Mouse (Mus musculus) intestine, embryonic 16.5 days (tissue): ENCODE measurements at regions not wholly inside any gene's neighbourhood (a gene's known extent, or its start where the extent isn't known, plus 50 kb on each side); places are given as distances from the start of the nearest gene placed in this dataset.
A peak's percentile ranks its signal among the peaks of the same experiment; 100 is the strongest.

Experiments used
- ATAC-seq: fragments of 200-750 bp; cut with Nextera tagmentation; 2 replicates; pipeline ENCODE4 v1.8.0; 2017; ENCODE audit warnings: moderate TSS enrichment, moderate library complexity
- H3K27ac ChIP-seq: fragments of 300-500 bp; sonication (generic); 2 replicates; pipeline ENCODE4 v1.5.1; 2014; ENCODE audit warnings: mild to moderate bottlenecking, low read length
- H3K27me3 ChIP-seq: fragments of 300-500 bp; sonication (generic); replicated peaks from 2 replicates; pipeline ENCODE4 v1.6.1; 2014; ENCODE audit warnings: low read length, control low read depth, mixed read lengths; ENCODE audit not compliant: control insufficient read depth, insufficient read depth
- H3K36me3 ChIP-seq: fragments of 300-500 bp; sonication (generic); 2 replicates; pipeline ENCODE4 v1.6.1; 2014; ENCODE audit warnings: low read length, control low read depth; ENCODE audit not compliant: control insufficient read depth, insufficient read depth
- H3K4me1 ChIP-seq: fragments of 300-500 bp; sonication (generic); 2 replicates; pipeline ENCODE4 v1.6.1; 2014; ENCODE audit warnings: low read length, control low read depth, mixed read lengths; ENCODE audit not compliant: control insufficient read depth, insufficient read depth
- H3K4me2 ChIP-seq: fragments of 300-500 bp; sonication (generic); 2 replicates; pipeline ENCODE4 v1.6.1; 2014; ENCODE audit warnings: low read depth, low read length, control low read depth
- H3K4me3 ChIP-seq: fragments of 300-500 bp; sonication (generic); 2 replicates; pipeline ENCODE4 v1.5.1; 2014; ENCODE audit warnings: mild to moderate bottlenecking, low read length
- H3K9ac ChIP-seq: fragments of 300-500 bp; sonication (generic); 2 replicates; pipeline ENCODE4 v1.6.1; 2014; ENCODE audit warnings: low read depth, low read length
- H3K9me3 ChIP-seq: fragments of 300-500 bp; sonication (generic); 2 replicates; pipeline ENCODE4 v1.6.1; 2016; ENCODE audit warnings: low read length, control low read depth; ENCODE audit not compliant: control insufficient read depth
- WGBS: fragments of 180-500 bp; shearing (Covaris S2); extraction: QIAGEN DNeasy Blood & Tissue Kit; methylation state at CpG from one replicate; pipeline ENCODE4 v1.1.7; 2014; 5-methylcytosine and 5-hydroxymethylcytosine counted together

DNA sequence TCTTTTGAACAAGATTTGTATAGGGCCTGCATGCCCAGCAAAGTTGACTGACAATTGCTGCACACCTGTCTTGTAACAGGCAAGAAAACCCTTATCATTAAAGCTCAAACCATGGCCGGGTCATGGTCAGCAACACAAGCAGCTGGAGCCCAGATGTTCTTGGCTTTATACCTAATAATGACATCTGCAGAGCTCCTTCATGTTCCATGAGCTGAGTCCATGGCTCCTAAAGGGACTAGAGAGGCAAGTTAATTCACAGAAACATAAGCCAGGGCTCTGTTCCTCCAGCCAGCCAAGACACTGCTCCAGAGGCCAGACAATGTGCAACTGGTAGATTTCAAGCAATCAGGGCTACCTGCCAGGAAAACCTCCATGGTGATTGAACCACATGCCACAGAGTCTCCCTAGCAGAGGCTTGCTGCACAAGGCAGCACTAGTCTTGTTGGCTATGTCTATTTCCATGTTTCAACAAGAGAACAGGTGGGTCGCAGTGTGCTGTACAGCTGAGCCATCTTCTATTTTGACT is 259.1 kb downstream of the Lrriq3 start:
- WGBS: 83% methylated on average over 2 of the region's 2 CpGs
- Histone ChIP-seq H3K36me3 (no peaks in the 10 kb centered on the region), H3K9me3 (no peaks in the 10 kb centered on the region), H3K9ac (no peak overlapping the region), H3K4me2 (no peak overlapping the region), H3K27ac (no peak overlapping the region), H3K27me3 (no peaks in the 10 kb centered on the region), H3K4me1 (no peaks in the 10 kb centered on the region), H3K4me3 (no peak overlapping the region)
- no peak for ATAC-seq

GRCm38 (mm10) chr3:155360399-155360798 is 267.2 kb downstream of the Lrriq3 start:
- WGBS: 47% methylated on average over 1 of the region's 1 CpGs
- Histone ChIP-seq H3K9me3 (no peaks in the 10 kb centered on the region), H3K4me2 (no peak overlapping the region), H3K9ac (no peak overlapping the region), H3K4me1 (no peaks in the 10 kb centered on the region), H3K27me3 (no peaks in the 10 kb centered on the region), H3K36me3 (no peaks in the 10 kb centered on the region), H3K27ac (no peak overlapping the region), H3K4me3 (no peak overlapping the region)
- peak; percentile 79 for ATAC-seq

GRCm38 (mm10) chr3:155370716-155371115 is 277.5 kb downstream of the Lrriq3 start:
- no peak overlapping the region for H3K9ac ChIP-seq
- no peaks in the 10 kb centered on the region for H3K9me3 ChIP-seq
- H3K4me3 ChIP-seq: no peak overlapping the region
- H3K36me3 ChIP-seq: no peaks in the 10 kb centered on the region
- no peaks in the 10 kb centered on the region for H3K27me3 ChIP-seq
- H3K4me1 ChIP-seq: no peaks in the 10 kb centered on the region
- H3K27ac ChIP-seq: no peak overlapping the region
- no peak overlapping the region for H3K4me2 ChIP-seq
- ATAC-seq: no peak

DNA sequence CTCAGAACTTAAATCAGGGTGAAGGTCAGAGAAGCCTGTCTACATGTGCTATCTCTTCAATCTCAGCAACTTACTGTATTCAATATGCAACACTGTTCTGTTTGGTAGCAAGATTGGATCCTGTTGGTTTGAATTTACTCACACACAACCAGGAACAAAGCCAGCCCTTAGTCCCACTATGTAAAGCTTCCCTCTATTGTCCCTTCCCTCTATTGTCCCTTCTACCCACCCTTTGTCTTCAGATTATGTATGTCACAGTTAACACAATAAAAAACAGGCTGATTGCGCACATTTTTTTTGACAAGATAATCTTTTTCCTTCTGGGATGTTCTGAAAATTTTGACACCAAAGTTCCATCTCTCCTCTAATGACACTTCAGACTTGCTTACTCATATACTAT is 280.4 kb downstream of the Lrriq3 start:
- WGBS: 94% methylated on average over 1 of the region's 1 CpGs
- ATAC-seq: no peak
- Histone ChIP-seq H3K4me1 (no peaks in the 10 kb centered on the region), H3K27me3 (no peaks in the 10 kb centered on the region), H3K4me3 (no peak overlapping the region), H3K4me2 (no peak overlapping the region), H3K36me3 (no peaks in the 10 kb centered on the region), H3K9ac (no peak overlapping the region), H3K9me3 (no peaks in the 10 kb centered on the region), H3K27ac (no peak overlapping the region)

- no peak for ATAC-seq
- H3K27ac ChIP-seq: no peak overlapping the region
- no peaks in the 10 kb centered on the region for H3K27me3 ChIP-seq
- no peak overlapping the region for H3K9ac ChIP-seq
- H3K36me3 ChIP-seq: no peaks in the 10 kb centered on the region
- no peak overlapping the region for H3K4me3 ChIP-seq
- H3K9me3 ChIP-seq: no peaks in the 10 kb centered on the region
- no peak overlapping the region for H3K4me2 ChIP-seq
- WGBS: 72% methylated on average over 4 of the region's 4 CpGs
- no peaks in the 10 kb centered on the region for H3K4me1 ChIP-seq
Measured at GRCm38 (mm10) chr3:155381910-155382309, 288.7 kb downstream of the Lrriq3 start.

DNA sequence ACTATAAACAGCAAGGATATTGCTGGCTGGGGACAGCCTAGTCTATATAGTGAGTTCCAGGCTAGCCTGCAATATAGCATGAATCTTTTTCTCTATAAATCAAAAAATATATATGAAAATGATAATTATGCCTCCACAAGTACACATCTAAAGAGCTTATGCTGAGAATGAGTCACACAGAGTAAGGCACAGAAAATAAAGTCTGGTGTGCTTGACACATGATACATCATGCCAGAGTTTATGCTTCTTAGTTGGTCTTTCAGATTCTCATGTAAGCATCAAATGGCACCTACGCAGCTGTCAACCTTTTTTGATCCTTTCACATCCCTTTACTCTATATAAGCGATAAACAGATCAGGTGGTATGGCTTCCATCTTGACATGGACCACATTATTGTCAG is 289.6 kb downstream of the Lrriq3 start:
- H3K27ac ChIP-seq: no peak overlapping the region
- H3K36me3 ChIP-seq: no peaks in the 10 kb centered on the region
- H3K4me1 ChIP-seq: no peaks in the 10 kb centered on the region
- no peaks in the 10 kb centered on the region for H3K27me3 ChIP-seq
- ATAC-seq: no peak
- WGBS: 87% methylated on average over 2 of the region's 2 CpGs
- no peaks in the 10 kb centered on the region for H3K9me3 ChIP-seq
- no peak overlapping the region for H3K4me3 ChIP-seq
- H3K9ac ChIP-seq: no peak overlapping the region
- no peak overlapping the region for H3K4me2 ChIP-seq

DNA sequence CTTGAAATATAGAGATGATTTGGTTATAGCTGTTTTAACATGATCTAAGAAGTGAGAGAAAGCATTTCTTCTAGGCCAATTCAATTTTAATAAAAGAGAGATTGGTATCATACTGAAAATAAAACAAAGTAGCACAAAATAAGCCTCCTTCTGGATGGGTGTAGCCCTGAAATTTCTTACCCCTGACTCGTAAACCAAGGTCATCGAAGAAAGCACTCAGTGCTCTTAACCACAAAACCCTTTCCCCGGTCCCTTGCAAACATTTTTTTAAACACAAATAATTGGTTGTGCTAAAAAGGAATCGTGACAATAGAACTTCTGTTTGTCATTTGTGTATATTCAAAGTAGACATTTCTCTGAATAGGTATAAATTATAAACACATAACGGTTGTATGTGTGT is 297.4 kb downstream of the Lrriq3 start:
- ATAC-seq: no peak
- Histone ChIP-seq H3K9ac (no peak overlapping the region), H3K4me2 (no peak overlapping the region), H3K9me3 (no peaks in the 10 kb centered on the region), H3K36me3 (no peaks in the 10 kb centered on the region), H3K27ac (no peak overlapping the region), H3K4me3 (no peak overlapping the region), H3K27me3 (no peaks in the 10 kb centered on the region), H3K4me1 (no peaks in the 10 kb centered on the region)
- 80% methylated on average over 5 of the region's 5 CpGs for WGBS

DNA sequence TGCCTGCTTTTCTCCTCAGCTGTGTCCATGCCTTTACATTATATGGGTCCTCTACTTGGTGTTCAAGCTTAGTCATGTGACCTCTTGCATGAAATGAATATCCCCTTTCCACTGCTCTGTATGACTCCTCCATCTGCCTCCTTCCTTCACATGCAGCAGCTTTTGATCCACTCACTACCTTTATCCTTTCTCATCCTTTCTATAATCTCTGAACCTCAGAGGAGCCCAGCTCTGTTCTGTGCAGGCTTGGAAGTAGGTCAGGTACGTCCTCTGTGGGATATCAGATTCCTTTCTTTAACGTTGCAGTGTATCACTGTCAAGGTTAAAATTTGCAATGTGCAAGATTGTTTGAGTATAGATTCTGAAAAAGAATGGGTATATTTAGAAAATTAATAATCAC is 302.9 kb downstream of the Lrriq3 start:
- Histone ChIP-seq H3K27me3 (no peaks in the 10 kb centered on the region), H3K27ac (no peak overlapping the region), H3K36me3 (no peaks in the 10 kb centered on the region), H3K9ac (no peak overlapping the region), H3K4me2 (no peak overlapping the region), H3K9me3 (no peaks in the 10 kb centered on the region), H3K4me3 (no peak overlapping the region), H3K4me1 (no peaks in the 10 kb centered on the region)
- WGBS: 80% methylated on average over 2 of the region's 2 CpGs
- ATAC-seq: no peak

DNA sequence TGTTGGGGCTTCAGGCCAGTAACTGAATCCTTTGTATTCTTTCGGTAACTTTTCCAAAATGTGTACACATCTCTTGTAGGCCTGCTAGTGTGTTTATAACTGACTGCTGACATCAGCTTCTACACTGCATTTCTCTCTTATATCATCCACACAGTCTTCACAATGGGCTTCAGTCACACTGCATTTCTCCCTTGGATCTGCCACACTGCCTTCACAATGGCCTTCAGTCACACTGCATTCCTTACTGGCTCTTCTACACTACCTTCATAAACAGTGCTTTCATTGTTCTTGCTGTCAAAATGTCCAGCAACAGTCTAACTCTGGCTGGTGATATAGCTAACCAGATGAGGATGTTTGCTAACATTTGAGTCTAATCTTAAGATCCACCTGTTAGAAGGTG is 308.5 kb downstream of the Lrriq3 start:
- 50% methylated on average over 1 of the region's 1 CpGs for WGBS
- Histone ChIP-seq H3K9me3 (no peaks in the 10 kb centered on the region), H3K4me3 (no peak overlapping the region), H3K36me3 (no peaks in the 10 kb centered on the region), H3K27me3 (no peaks in the 10 kb centered on the region), H3K4me1 (no peaks in the 10 kb centered on the region), H3K9ac (no peak overlapping the region), H3K27ac (no peak overlapping the region), H3K4me2 (no peak overlapping the region)
- ATAC-seq: no peak

DNA sequence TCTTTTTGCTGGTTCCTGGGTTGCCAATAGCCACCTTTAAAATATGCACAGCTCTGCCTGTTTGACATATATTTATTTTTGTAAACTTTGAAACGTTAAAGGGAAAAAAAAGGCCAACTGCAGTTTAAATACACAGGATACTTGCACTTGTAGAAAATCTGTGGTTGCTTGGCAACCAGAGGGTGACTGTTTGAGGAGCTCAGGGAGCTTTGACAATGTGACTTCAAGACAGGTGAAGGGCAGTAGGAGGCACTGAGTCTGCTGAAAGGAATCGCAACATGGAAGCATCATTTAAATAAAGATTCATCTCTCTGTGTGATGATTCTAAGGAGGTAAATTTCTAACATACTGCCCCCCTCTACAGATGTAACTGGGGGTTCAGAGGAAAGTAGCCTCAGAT is 315.7 kb downstream of the Lrriq3 start:
- no peaks in the 10 kb centered on the region for H3K36me3 ChIP-seq
- H3K4me3 ChIP-seq: no peak overlapping the region
- no peaks in the 10 kb centered on the region for H3K4me1 ChIP-seq
- H3K9me3 ChIP-seq: no peaks in the 10 kb centered on the region
- no peak overlapping the region for H3K27ac ChIP-seq
- ATAC-seq: no peak
- H3K9ac ChIP-seq: no peak overlapping the region
- H3K27me3 ChIP-seq: no peaks in the 10 kb centered on the region
- WGBS: 29% methylated on average over 2 of the region's 2 CpGs
- no peak overlapping the region for H3K4me2 ChIP-seq
